Mouse (Mus musculus): Measurements from ENCODE around the gene Rhebl1. TPM values are rescaled to one million over a fixed set of nuclear protein-coding genes. Genes with fewer than 3 reads are reported as not detected.

The Rhebl1 gene
- total RNA-seq, 4 experiments from 2014 or later, result 1.2 to 2.8 (median 1.9) TPM

Other genes with a start within 250 kb of the Rhebl1 start
- 10 to 100 TPM; 53.2 to 61.7 (median 56.4) TPM for gene Ddx23, start 231.6 kb downstream of the Rhebl1 start, total RNA-seq (2022)
- 1 to 10 TPM in 3 of 4 experiments, under 1 TPM in 1; 1.00 to 2.1 (median 1.2) TPM for gene Rnd1, start 217.1 kb downstream of the Rhebl1 start, total RNA-seq (2022)
- 1 to 10 TPM in 1 of 4 experiments, under 1 TPM in 3; 0.41 to 1.1 (median 0.84) TPM for gene Ccdc65, start 186.3 kb downstream of the Rhebl1 start, total RNA-seq (2022)
- 1 to 10 TPM; 5.6 to 9.4 (median 7.7) TPM for gene Fkbp11, start 166.3 kb downstream of the Rhebl1 start, total RNA-seq (2022)
- gene Arf3, start 131.3 kb downstream of the Rhebl1 start, total RNA-seq (2022), result 10 to 100 TPM; 18.0 to 20.9 (median 19.1) TPM
- under 1 TPM in 3 of 4 experiments, not detected in 1; 0.16 to 0.44 (median 0.26) TPM for gene Wnt10b, start 116.4 kb downstream of the Rhebl1 start, total RNA-seq (2022)
- gene Wnt1, start 104.7 kb downstream of the Rhebl1 start, total RNA-seq (2022), result not detected
- under 1 TPM; 0.63 to 0.84 (median 0.72) TPM for gene Ddn, start 85.0 kb downstream of the Rhebl1 start, total RNA-seq (2022)
- gene Prkag1, start 63.0 kb downstream of the Rhebl1 start, total RNA-seq (2022), result 100 to 1,000 TPM in 2 of 4 experiments, 10 to 100 TPM in 2; 96.7 to 129 (median 109) TPM
- gene Kmt2d, start 23.3 kb downstream of the Rhebl1 start, total RNA-seq (2022), result 10 to 100 TPM; 54.7 to 66.1 (median 59.8) TPM
- gene Dhh, start 4.0 kb upstream of the Rhebl1 start, total RNA-seq (2022), result 1 to 10 TPM in 2 of 4 experiments, under 1 TPM in 2; 0.72 to 1.6 (median 1.0) TPM
- gene Lmbr1l, start 23.7 kb upstream of the Rhebl1 start, total RNA-seq (2022), result 10 to 100 TPM in 2 of 4 experiments, 1 to 10 TPM in 2; 7.3 to 12.2 (median 10.0) TPM
- 100 to 1,000 TPM; 106 to 156 (median 115) TPM for gene Tuba1b, start 40.0 kb upstream of the Rhebl1 start, total RNA-seq (2022)
- not detected for gene Gm49450, start 59.0 kb upstream of the Rhebl1 start, total RNA-seq (2022)
- gene Tuba1a, start 59.2 kb upstream of the Rhebl1 start, total RNA-seq (2022), result 10 to 100 TPM; 37.4 to 83.6 (median 67.3) TPM
- 10 to 100 TPM; 32.2 to 40.4 (median 33.3) TPM for gene Tuba1c, start 135.4 kb upstream of the Rhebl1 start, total RNA-seq (2022)
- gene Prph, start 160.6 kb upstream of the Rhebl1 start, total RNA-seq (2022), result 1 to 10 TPM in 1 of 4 experiments, under 1 TPM in 3; 0.16 to 1.4 (median 0.47) TPM
- gene Troap, start 180.0 kb upstream of the Rhebl1 start, total RNA-seq (2022), result under 1 TPM in 2 of 4 experiments, not detected in 2; 0.22 to 0.35 TPM
- gene C1ql4, start 193.3 kb upstream of the Rhebl1 start, total RNA-seq (2022), result not detected
- gene Dnajc22, start 198.6 kb upstream of the Rhebl1 start, total RNA-seq (2022), result 1 to 10 TPM in 1 of 4 experiments, under 1 TPM in 3; 0.38 to 1.2 (median 0.91) TPM
- gene Spats2, start 231.4 kb upstream of the Rhebl1 start, total RNA-seq (2022), result 1 to 10 TPM; 4.3 to 7.9 (median 7.2) TPM